Mouse (Mus musculus): ENCODE results near the gene Trnp1. TPM values are rescaled to one million over a fixed set of nuclear protein-coding genes. Genes with fewer than 3 reads are reported as not detected.

Gene Trnp1
- polyA plus RNA-seq, 1 experiment from 2014 or later, result 0.97 TPM

DNA sequence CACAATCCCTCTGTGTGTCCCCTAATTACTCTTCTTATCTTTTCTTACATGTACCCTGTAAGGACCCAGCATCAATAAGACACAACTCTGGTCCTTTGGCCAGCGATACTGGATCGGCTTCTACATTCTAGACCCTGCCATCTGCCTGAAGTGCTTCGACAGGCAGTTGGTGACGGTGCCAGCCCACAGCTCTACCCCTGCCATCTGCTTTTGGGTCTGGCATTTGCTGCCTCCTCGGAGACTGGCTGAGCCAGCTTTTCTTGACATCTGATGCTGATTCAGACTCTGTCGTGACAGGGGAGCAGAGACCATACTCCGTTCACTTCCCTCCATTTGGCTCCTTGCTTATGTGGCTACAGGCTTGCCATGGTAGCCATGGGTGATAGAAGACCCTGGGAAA is 10.6 kb upstream of the Trnp1 start:
- Histone ChIP-seq H3K9me3 (no peaks in the 10 kb centered on the region), H3K27me3 (peaks cover 35% of the 10 kb centered on the region), H3K4me1 (no peaks in the 10 kb centered on the region), H3K36me3 (replicated peaks) (no peaks in the 10 kb centered on the region), H3K27ac (no peak overlapping the region), H3K4me3 (replicated peaks) (no peak overlapping the region), H3K4me2 (no peak overlapping the region), H3K9ac (no peak overlapping the region)
- no peak for ATAC-seq (ENCODE audit: low FRiP score)
- 85% methylated on average over 7 of the region's 7 CpGs for WGBS

DNA sequence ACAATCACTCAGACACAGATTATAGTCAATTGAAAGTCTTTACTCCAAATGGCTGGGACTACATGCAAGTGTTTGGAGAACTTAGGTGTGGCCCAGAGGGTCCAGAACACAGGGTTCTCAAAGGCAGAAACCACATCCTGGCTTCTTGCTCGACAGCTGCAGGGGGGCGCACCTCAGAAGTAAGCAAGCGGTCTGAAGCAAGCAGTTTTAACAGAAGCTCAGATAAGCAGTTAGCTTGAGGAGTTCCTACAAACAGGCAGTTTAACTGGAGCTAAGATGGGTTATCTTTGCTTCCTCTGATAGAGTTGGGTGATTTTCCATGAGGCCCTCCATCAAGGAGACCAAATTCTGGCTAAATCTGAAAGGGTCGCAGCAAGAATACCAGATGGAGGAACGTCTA is 8.2 kb upstream of the Trnp1 start:
- no peak overlapping the region for H3K4me2 ChIP-seq
- 74% methylated on average over 5 of the region's 5 CpGs for WGBS
- H3K36me3 ChIP-seq (replicated peaks), result no peaks in the 10 kb centered on the region
- no peaks in the 10 kb centered on the region for H3K4me1 ChIP-seq
- H3K27ac ChIP-seq, result no peak overlapping the region
- H3K9me3 ChIP-seq, result no peaks in the 10 kb centered on the region
- no peak overlapping the region for H3K4me3 ChIP-seq (replicated peaks)
- no peak overlapping the region for H3K9ac ChIP-seq
- no peak for ATAC-seq (ENCODE audit: low FRiP score)
- peaks cover 54% of the 10 kb centered on the region for H3K27me3 ChIP-seq

DNA sequence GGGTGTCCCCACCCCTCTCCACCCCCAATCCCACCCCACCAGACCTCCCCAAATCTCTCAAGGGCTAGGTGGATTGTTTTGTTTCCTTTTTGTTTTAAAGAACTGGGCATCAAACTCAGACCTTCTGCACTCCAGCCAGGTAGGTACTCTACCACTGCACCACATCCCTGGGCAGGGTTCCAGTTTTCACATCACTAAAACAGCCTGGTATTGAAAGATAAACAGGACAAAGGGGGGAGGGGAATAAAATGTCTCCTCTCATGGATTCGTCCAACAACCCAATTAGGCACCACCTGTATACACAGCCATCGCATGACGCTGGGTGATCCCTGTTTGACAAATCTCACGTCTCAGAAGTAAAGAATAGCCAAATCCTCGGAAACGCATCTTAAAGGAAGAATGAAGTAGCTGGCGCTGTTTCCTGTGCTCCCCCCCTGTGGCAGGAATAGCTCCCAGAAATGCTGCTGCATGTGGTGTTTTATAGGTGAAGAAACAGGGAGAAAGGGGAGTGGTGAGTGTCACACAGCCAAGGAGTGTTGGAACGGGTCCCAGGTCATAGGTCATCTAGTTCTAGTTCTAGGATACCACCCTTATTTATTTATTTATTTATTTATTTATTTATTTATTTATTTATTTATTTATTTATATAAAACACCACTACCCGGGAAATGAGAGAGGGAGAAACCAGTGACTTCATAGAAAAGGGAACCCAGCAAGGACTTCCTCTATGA is 6.6 kb upstream of the Trnp1 start:
- no peak for ATAC-seq (ENCODE audit: low FRiP score)
- Histone ChIP-seq H3K27ac (no peak overlapping the region), H3K4me2 (no peak overlapping the region), H3K4me1 (no peaks in the 10 kb centered on the region), H3K36me3 (replicated peaks) (no peaks in the 10 kb centered on the region), H3K9me3 (no peaks in the 10 kb centered on the region), H3K9ac (no peak overlapping the region), H3K27me3 (peaks cover 70% of the 10 kb centered on the region), H3K4me3 (replicated peaks) (no peak overlapping the region)
- WGBS, result 70% methylated on average over 9 of the region's 9 CpGs

DNA sequence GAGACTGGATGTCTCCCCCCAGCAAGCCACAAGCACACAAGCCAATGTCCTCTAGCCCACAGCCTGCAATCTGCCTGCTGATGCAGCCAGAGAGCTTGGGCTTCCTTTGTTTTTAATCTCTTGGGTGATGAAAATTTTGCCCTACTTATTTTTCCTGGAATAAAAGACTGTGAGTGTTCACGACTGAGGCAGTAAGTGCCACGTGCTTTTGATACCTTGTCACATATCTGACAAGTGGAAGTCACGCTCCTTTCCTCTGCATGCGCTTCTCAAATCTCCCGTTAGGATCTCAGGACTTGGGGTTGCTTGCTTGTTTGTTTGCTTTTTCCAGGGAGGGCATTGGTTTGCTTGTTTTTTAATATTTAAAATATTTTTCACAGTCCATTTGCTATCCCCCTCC is 6.0 kb upstream of the Trnp1 start:
- no peaks in the 10 kb centered on the region for H3K4me1 ChIP-seq
- H3K4me2 ChIP-seq, result no peak overlapping the region
- no peak overlapping the region for H3K4me3 ChIP-seq (replicated peaks)
- no peaks in the 10 kb centered on the region for H3K9me3 ChIP-seq
- no peak for ATAC-seq (ENCODE audit: low FRiP score)
- 68% methylated on average over 5 of the region's 5 CpGs for WGBS
- peaks cover 76% of the 10 kb centered on the region for H3K27me3 ChIP-seq
- no peaks in the 10 kb centered on the region for H3K36me3 ChIP-seq (replicated peaks)
- no peak overlapping the region for H3K27ac ChIP-seq
- H3K9ac ChIP-seq, result no peak overlapping the region

DNA sequence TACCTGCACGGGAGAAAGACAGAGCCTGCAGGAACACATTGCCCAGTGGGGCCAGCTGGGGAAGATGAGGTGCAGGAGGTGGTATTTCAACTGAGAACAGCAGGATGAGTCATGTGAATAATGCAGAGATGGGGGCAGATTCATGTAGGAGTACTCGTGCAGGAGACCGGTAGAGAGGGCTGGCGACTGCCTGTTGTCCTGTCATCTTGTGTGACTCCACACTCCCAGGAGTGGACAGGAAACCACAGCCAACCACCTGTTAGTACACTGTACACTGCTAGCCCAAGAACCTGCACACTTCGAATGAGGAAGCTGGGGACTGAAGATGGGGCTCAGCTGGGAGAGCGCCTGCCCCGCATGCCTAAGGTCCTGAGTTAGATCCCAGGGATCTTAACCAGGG is 3.2 kb upstream of the Trnp1 start:
- H3K4me3 ChIP-seq (replicated peaks), result no peak overlapping the region
- no peak overlapping the region for H3K4me2 ChIP-seq
- no peak for ATAC-seq (ENCODE audit: low FRiP score)
- H3K4me1 ChIP-seq, result peaks cover 19% of the 10 kb centered on the region
- no peak overlapping the region for H3K27ac ChIP-seq
- no peaks in the 10 kb centered on the region for H3K36me3 ChIP-seq (replicated peaks)
- 70% methylated on average over 7 of the region's 7 CpGs for WGBS
- no peaks in the 10 kb centered on the region for H3K9me3 ChIP-seq
- peaks cover 86% of the 10 kb centered on the region for H3K27me3 ChIP-seq
- H3K9ac ChIP-seq, result no peak overlapping the region

DNA sequence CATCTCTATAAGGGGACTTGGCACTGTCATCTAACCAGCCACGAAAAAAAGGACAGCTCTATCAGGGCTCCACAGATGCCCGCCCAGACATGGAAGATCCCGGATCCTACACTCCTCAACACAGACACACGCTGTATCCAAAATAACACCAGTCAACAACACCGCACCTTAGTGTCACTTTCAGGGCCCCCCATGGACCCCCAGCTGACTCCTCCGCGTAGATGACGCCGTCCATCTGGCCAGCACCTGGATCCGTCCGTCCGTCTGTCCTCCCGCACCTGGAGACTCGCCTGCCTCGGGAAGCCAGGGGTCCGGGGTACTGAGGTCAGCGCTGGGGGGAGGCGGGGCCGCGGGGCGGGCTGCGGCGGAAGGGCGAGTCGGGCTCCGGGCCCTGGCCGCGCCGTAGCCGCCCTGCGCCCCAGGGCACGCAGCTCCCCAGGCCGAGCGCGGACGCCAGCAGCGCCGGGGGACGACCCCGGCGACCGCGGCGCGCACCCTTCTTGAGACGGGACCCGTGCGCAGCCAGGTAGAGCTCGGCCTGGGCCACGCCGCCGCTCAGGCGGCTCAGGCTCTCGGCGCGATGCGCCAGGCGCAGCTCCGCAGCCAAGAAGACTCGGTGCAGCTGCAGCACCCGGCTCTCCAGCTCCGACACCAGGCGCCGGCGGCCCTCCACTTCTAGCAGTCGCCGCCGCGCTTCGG is 740 bp downstream of the Trnp1 start:
- WGBS, result under 1% methylated on average over 70 of the region's 70 CpGs
- ATAC-seq (ENCODE audit: low FRiP score), result peak; percentile 49
- Histone ChIP-seq H3K4me1 (peaks cover 25% of the 10 kb centered on the region), H3K27ac (no peak overlapping the region), H3K4me3 (replicated peaks) (peak overlapping the region; percentile 62), H3K27me3 (peaks cover 94% of the 10 kb centered on the region), H3K9ac (peak overlapping the region; percentile 65), H3K9me3 (no peaks in the 10 kb centered on the region), H3K36me3 (replicated peaks) (no peaks in the 10 kb centered on the region), H3K4me2 (peak overlapping the region; percentile 100)

DNA sequence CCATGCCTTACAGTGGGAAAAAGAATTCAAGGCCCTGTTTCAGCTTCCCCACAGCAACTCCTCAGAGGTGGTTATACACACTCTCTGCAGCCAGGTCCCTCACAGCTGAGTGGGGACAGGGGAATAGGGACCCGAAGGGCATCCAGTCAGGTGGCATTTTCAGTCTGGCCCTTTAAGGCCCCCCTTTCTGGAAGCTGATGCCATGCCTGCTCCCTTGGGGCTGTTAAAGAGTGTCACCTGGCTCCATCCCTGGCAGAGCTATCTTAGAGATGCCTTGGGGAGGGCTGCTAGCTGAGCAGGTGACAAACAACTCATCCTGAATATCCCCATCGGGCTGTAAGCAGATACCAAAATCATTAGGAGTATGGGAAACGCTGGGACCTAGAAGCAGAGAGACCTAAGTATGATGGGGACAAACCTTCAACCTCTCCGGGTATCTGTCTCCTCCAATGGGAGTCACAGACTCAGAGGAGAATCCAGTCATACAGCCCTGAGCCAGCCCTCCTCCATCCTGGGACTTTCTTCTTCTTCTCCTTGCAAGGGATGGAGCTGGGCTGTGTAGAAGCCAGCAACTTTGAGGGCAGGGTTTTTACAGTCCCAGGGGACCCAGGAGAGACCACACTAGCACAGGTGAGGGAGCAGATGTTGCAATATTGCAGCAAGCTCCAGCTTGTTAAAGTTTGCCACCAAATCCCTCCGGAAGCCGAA is 1.5 kb downstream of the Trnp1 start:
- peak overlapping the region; percentile 100 for H3K4me2 ChIP-seq
- H3K27ac ChIP-seq, result no peak overlapping the region
- H3K27me3 ChIP-seq, result peaks cover 87% of the 10 kb centered on the region
- H3K9ac ChIP-seq, result 0 out of 2 replicates have a peak overlapping the region, but pooled peaks have one; percentile 65
- no peaks in the 10 kb centered on the region for H3K36me3 ChIP-seq (replicated peaks)
- 23% methylated on average over 6 of the region's 6 CpGs for WGBS
- H3K4me3 ChIP-seq (replicated peaks), result peak overlapping the region; percentile 62
- H3K9me3 ChIP-seq, result no peaks in the 10 kb centered on the region
- peaks cover 26% of the 10 kb centered on the region for H3K4me1 ChIP-seq
- no peak for ATAC-seq (ENCODE audit: low FRiP score)

DNA sequence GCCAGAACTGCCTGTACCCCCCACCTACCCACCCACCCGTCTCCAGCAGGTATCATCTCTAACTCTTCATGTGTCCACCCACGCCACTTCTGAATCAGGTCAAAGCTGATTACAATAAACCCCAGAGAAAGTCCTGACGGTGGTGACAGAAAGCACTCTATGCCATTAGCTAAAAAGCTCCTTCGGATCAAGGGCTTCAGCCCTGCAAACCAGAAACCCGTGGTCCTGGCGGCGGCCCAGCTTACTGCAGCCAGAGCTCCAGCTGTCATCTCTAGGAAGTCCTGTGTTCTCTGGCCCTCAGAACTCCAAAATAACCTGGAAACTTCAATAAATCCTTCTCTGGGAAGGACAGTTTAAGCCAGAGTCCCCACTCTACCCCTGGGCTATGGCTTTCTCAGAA is 2.6 kb downstream of the Trnp1 start:
- H3K9me3 ChIP-seq, result no peaks in the 10 kb centered on the region
- 38% methylated on average over 7 of the region's 7 CpGs for WGBS
- H3K27ac ChIP-seq, result no peak overlapping the region
- ATAC-seq (ENCODE audit: low FRiP score), result no peak
- H3K9ac ChIP-seq, result no peak overlapping the region
- H3K4me3 ChIP-seq (replicated peaks), result no peak overlapping the region
- H3K27me3 ChIP-seq, result peaks cover 76% of the 10 kb centered on the region
- H3K4me1 ChIP-seq, result peaks cover 29% of the 10 kb centered on the region
- H3K36me3 ChIP-seq (replicated peaks), result no peaks in the 10 kb centered on the region
- no peak overlapping the region for H3K4me2 ChIP-seq

DNA sequence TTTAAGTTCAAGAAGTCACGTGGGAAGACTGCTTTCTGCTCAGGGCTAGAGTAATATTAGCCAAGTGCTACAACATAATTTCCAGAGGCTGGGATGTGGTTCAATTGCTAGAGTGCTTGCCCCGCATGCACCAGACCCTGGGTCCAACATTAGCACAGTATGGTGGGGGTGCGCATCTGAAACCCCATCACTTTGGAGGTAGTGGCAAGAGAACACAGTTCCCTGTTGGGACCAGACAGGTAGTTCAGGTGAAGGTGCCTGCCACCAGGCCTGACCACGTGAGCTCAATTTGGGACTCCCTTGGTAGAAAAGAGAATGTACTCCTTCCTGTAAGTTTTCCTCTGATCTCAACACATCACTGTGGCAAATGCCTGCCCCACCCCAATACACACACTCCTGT is 3.5 kb downstream of the Trnp1 start:
- H3K4me1 ChIP-seq, result peaks cover 30% of the 10 kb centered on the region
- no peaks in the 10 kb centered on the region for H3K9me3 ChIP-seq
- H3K36me3 ChIP-seq (replicated peaks), result no peaks in the 10 kb centered on the region
- no peak overlapping the region for H3K27ac ChIP-seq
- no peak overlapping the region for H3K9ac ChIP-seq
- no peak for ATAC-seq (ENCODE audit: low FRiP score)
- no peak overlapping the region for H3K4me3 ChIP-seq (replicated peaks)
- WGBS, result 67% methylated on average over 4 of the region's 4 CpGs
- H3K27me3 ChIP-seq, result peaks cover 67% of the 10 kb centered on the region
- no peak overlapping the region; the same call in 1 of the 2 replicates for H3K4me2 ChIP-seq

DNA sequence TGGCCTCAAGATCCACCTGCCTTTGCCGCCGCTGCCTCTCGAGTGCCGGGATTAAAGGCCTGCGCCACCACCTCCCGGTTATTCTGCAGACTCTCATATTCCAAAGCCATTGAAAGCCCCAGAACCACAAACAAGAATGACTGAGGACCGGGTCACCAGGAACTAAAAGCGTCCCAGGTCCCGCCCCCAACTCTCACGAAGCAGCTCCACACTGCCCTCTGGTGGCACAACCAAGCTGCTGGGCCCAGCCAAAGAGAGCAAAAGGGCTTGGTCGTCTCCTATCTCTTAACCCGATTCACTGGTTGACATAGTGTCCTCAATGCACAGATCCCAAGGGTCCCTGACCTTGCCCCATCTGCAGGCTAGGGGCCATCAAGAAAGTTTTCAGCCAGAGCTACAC is 3.9 kb downstream of the Trnp1 start:
- under 1% methylated on average over 12 of the region's 12 CpGs for WGBS
- Histone ChIP-seq H3K27ac (no peak overlapping the region), H3K4me1 (peaks cover 34% of the 10 kb centered on the region), H3K9me3 (no peaks in the 10 kb centered on the region), H3K9ac (no peak overlapping the region), H3K4me3 (replicated peaks) (peak overlapping the region; percentile 29), H3K4me2 (peak overlapping the region; percentile 57), H3K27me3 (peaks cover 63% of the 10 kb centered on the region), H3K36me3 (replicated peaks) (no peaks in the 10 kb centered on the region)
- ATAC-seq (ENCODE audit: low FRiP score), result no peak

DNA sequence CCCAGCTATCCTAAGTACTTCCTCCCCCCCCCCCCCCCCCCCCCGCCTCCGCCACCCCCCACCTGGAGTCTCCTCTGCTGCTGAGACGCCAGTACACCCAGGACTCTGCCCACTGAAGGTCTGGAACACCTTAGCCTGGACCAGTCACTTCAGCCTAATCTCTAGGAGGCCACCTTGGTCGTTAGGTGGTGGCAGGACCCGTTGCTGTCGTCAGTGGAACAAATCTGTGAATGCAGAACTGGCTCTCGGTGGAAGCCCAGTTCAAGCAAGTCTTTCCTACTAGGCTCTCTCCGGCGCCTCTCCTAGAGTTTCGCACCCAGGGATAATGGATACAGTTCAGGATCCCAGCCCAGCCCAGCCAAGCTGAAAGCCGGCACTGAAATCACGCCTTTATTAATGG is 4.5 kb downstream of the Trnp1 start:
- peak overlapping the region; percentile 57 for H3K4me2 ChIP-seq
- no peaks in the 10 kb centered on the region for H3K9me3 ChIP-seq
- WGBS, result 27% methylated on average over 9 of the region's 12 CpGs
- H3K4me1 ChIP-seq, result peaks cover 35% of the 10 kb centered on the region
- no peak overlapping the region for H3K27ac ChIP-seq
- no peak for ATAC-seq (ENCODE audit: low FRiP score)
- no peak overlapping the region for H3K9ac ChIP-seq
- peak overlapping the region; percentile 29 for H3K4me3 ChIP-seq (replicated peaks)
- peaks cover 57% of the 10 kb centered on the region for H3K27me3 ChIP-seq
- H3K36me3 ChIP-seq (replicated peaks), result no peaks in the 10 kb centered on the region

DNA sequence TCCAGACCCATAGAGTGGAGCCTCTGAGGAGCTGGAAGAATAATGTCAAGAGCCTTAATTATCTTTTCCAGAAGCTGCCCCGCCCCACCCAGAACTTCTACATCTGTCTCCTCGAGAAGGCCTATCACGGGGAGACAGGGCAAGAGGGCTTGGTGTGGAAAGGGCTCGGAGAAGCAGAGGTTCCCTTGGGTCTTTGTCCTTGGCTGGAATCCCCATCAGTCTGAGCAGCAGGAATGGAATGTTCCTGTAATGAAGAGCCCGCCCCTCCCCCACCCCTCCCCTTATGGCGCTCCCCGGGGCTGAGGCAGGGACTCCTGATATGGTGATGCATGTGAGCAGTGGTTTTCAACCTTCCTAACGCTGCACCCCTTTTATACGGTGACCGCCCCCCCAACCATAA is 6.5 kb downstream of the Trnp1 start:
- Histone ChIP-seq H3K27me3 (peaks cover 36% of the 10 kb centered on the region), H3K4me3 (replicated peaks) (no peak overlapping the region), H3K4me2 (no peak overlapping the region), H3K9me3 (no peaks in the 10 kb centered on the region), H3K4me1 (peaks cover 17% of the 10 kb centered on the region), H3K9ac (no peak overlapping the region), H3K27ac (no peak overlapping the region), H3K36me3 (replicated peaks) (no peaks in the 10 kb centered on the region)
- ATAC-seq (ENCODE audit: low FRiP score), result no peak
- 53% methylated on average over 9 of the region's 10 CpGs for WGBS

All from forebrain, embryonic 12.5 days (tissue).